Mouse (Mus musculus) ES-E14 (cell line): ENCODE data around the gene Taf5l.

Experiments used
- CHD2 ChIP-seq: IDR thresholded peaks from 2 replicates; pipeline ENCODE4 v1.6.1; 2014; ENCODE audit warnings: mild to moderate bottlenecking, low read depth, low read length, inconsistent platforms
- HCFC1 ChIP-seq: IDR thresholded peaks from 2 replicates; pipeline ENCODE4 v1.6.1; 2012; ENCODE audit warnings: low read length, inconsistent platforms, borderline replicate concordance; ENCODE audit not compliant: insufficient read depth
- MAFK ChIP-seq: IDR thresholded peaks from 2 replicates; pipeline ENCODE4 v1.6.1; 2014; ENCODE audit warnings: mild to moderate bottlenecking, low read depth, low read length, inconsistent platforms; ENCODE audit not compliant: insufficient read depth
- ZC3H11A ChIP-seq: IDR thresholded peaks from 2 replicates; pipeline ENCODE4 v1.6.1; 2012; ENCODE audit warnings: low read depth, mild to moderate bottlenecking, inconsistent platforms, low read length, borderline replicate concordance
- ZNF384 ChIP-seq: IDR thresholded peaks from 2 replicates; pipeline ENCODE4 v1.6.1; 2012; ENCODE audit warnings: low read depth, low read length, inconsistent platforms

DNA sequence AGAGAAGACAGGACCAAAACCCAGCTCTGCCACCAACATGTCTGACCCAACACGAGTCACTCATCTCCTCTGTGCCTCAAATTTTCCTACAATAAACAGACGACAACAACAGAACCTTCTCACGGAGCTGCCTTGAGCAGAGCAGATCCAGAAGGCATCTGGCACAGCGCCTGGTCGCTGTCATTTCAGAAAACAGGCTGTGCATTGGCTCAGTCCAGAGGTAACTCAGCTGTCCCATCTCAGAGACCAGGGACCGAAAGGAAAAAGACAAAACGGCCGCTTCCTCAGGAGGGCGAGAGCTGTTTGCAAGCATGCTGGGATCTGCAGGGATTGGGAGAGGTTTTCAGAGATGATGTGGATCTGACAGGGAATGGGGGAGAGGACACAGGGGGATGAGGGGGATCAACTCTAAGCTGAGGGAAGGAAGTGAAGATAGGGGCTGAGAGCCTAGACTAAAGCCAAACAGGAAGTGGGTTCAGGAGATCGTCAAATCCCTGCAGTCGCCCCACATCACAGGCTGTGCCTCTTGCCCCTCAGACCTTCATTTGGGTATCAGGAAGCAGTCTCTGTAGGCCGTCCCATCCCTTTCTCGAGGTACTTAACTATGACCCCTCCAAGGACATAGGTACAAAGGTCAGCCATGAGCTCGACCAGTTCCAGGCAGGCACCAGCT lies 42.9 kb downstream of the Taf5l start:
- TF ChIP-seq CHD2, result no peak
- TF ChIP-seq HCFC1, result no peak
- no peak for TF ChIP-seq ZC3H11A
- no peak for TF ChIP-seq MAFK
- TF ChIP-seq ZNF384, result no peak
